Mouse (Mus musculus) ES-Bruce4 (cell line): ENCODE data around the gene Il10ra. TPM values are rescaled to one million over a fixed set of nuclear protein-coding genes. Genes with fewer than 3 reads are reported as not detected.

Experiments
- H3K27ac ChIP-seq: 2 replicates; pipeline ENCODE4 v1.5.1; 2012; ENCODE audit warnings: low read length, inconsistent platforms; ENCODE audit not compliant: insufficient read depth
- H3K27me3 ChIP-seq: 2 replicates; pipeline ENCODE4 v1.6.1; 2012; ENCODE audit warnings: mild to moderate bottlenecking, low read length, inconsistent platforms; ENCODE audit not compliant: control insufficient read depth, poor library complexity, insufficient read depth, severe bottlenecking
- H3K36me3 ChIP-seq: 2 replicates; pipeline ENCODE4 v1.6.1; 2012; ENCODE audit warnings: inconsistent platforms, mild to moderate bottlenecking, low read length, moderate library complexity; ENCODE audit not compliant: control insufficient read depth, poor library complexity, insufficient read depth, severe bottlenecking
- H3K4me1 ChIP-seq: one replicate; pipeline ENCODE4 v1.8.1; 2011; ENCODE audit warnings: low read length; ENCODE audit not compliant: control insufficient read depth, insufficient read depth
- H3K4me3 ChIP-seq: 2 replicates; pipeline ENCODE4 v1.5.1; 2011; ENCODE audit warnings: low read depth, mild to moderate bottlenecking, low read length
- H3K9ac ChIP-seq: 2 replicates; pipeline ENCODE4 v1.6.1; 2012; ENCODE audit warnings: low read depth, mild to moderate bottlenecking, inconsistent platforms; ENCODE audit not compliant: poor library complexity, severe bottlenecking
- H3K9me3 ChIP-seq: replicated peaks from 2 replicates; pipeline ENCODE4 v1.6.1; 2012; ENCODE audit warnings: mild to moderate bottlenecking, low read length, inconsistent platforms; ENCODE audit not compliant: control insufficient read depth, poor library complexity, insufficient read depth, severe bottlenecking
- CTCF ChIP-seq: IDR thresholded peaks from one replicate; pipeline ENCODE4 v1.8.1; 2011; ENCODE audit warnings: low read depth, low read length
- EP300 ChIP-seq: IDR thresholded peaks from 2 replicates; pipeline ENCODE4 v1.6.1; 2011; ENCODE audit warnings: low read depth, low read length; ENCODE audit not compliant: insufficient read depth
- POLR2A ChIP-seq: IDR thresholded peaks from one replicate; pipeline ENCODE4 v1.8.1; 2011; ENCODE audit warnings: low read length; ENCODE audit not compliant: insufficient read depth
- polyA plus RNA-seq: library from polyadenylated mRNA; stranded (reverse); fragments of >200 nt; gene quantifications from 2 replicates; pipeline ENCODE4 v1.2.4, GENCODE M21; 2011; ENCODE audit warnings: low read depth; ENCODE audit not compliant: missing spikeins, insufficient read depth, insufficient read length

Il10ra gene
- polyA plus RNA-seq, 1 experiment: not detected

GRCm38 (mm10) chr9:45255431-45255830 lies 13.5 kb downstream of the Il10ra start:
- Histone ChIP-seq H3K36me3 (no peaks in the 10 kb centered on the region), H3K9ac (no peak overlapping the region), H3K9me3 (no peaks in the 10 kb centered on the region), H3K27me3 (no peaks in the 10 kb centered on the region), H3K4me3 (no peak overlapping the region), H3K27ac (no peak overlapping the region), H3K4me1 (no peaks in the 10 kb centered on the region)
- TF ChIP-seq CTCF (no peak), POLR2A (no peak), EP300 (no peak)

GRCm38 (mm10) chr9:45254605-45255004 lies 14.3 kb downstream of the Il10ra start:
- Histone ChIP-seq H3K36me3 (no peaks in the 10 kb centered on the region), H3K4me3 (no peak overlapping the region)
- TF ChIP-seq EP300 (no peak), POLR2A (no peak)

GRCm38 (mm10) chr9:45254021-45254420 lies 14.9 kb downstream of the Il10ra start:
- H3K9me3 ChIP-seq: no peaks in the 10 kb centered on the region
- TF ChIP-seq EP300: no peak
- no peak for TF ChIP-seq CTCF
- TF ChIP-seq POLR2A: no peak
- no peak overlapping the region for H3K27ac ChIP-seq
- no peaks in the 10 kb centered on the region for H3K4me1 ChIP-seq
- H3K9ac ChIP-seq: no peak overlapping the region
- H3K4me3 ChIP-seq: no peak overlapping the region
- no peaks in the 10 kb centered on the region for H3K27me3 ChIP-seq
- H3K36me3 ChIP-seq: no peaks in the 10 kb centered on the region

More at GRCm38 (mm10) chr9:45254605-45255004, 14.3 kb downstream of the Il10ra start:
- H3K4me1 ChIP-seq: no peaks in the 10 kb centered on the region
- no peak overlapping the region for H3K27ac ChIP-seq
- no peaks in the 10 kb centered on the region for H3K27me3 ChIP-seq
- H3K9me3 ChIP-seq: no peaks in the 10 kb centered on the region
- H3K9ac ChIP-seq: no peak overlapping the region

GRCm38 (mm10) chr9:45252395-45252794 lies 16.6 kb downstream of the Il10ra start:
- H3K27ac ChIP-seq: no peak overlapping the region
- H3K9me3 ChIP-seq: no peaks in the 10 kb centered on the region
- TF ChIP-seq POLR2A (no peak), EP300 (no peak), CTCF (no peak)
- no peak overlapping the region for H3K4me3 ChIP-seq
- no peaks in the 10 kb centered on the region for H3K36me3 ChIP-seq
- H3K4me1 ChIP-seq: no peaks in the 10 kb centered on the region
- no peak overlapping the region for H3K9ac ChIP-seq
- no peaks in the 10 kb centered on the region for H3K27me3 ChIP-seq

GRCm38 (mm10) chr9:45251990-45252389 lies 17.0 kb downstream of the Il10ra start:
- no peak for TF ChIP-seq EP300
- TF ChIP-seq POLR2A: no peak
- no peak for TF ChIP-seq CTCF
- Histone ChIP-seq H3K27me3 (no peaks in the 10 kb centered on the region), H3K27ac (no peak overlapping the region), H3K9ac (no peak overlapping the region), H3K4me3 (no peak overlapping the region), H3K9me3 (no peaks in the 10 kb centered on the region), H3K36me3 (no peaks in the 10 kb centered on the region), H3K4me1 (no peaks in the 10 kb centered on the region)

- Histone ChIP-seq H3K27ac (no peak overlapping the region), H3K36me3 (no peaks in the 10 kb centered on the region), H3K4me3 (no peak overlapping the region), H3K9ac (no peak overlapping the region), H3K27me3 (no peaks in the 10 kb centered on the region), H3K4me1 (no peaks in the 10 kb centered on the region), H3K9me3 (no peaks in the 10 kb centered on the region)
- no peak for TF ChIP-seq EP300
- TF ChIP-seq CTCF: no peak
- no peak for TF ChIP-seq POLR2A
These were observed 17.7 kb downstream of the Il10ra start for GRCm38 (mm10) chr9:45251281-45251680.

- Histone ChIP-seq H3K27ac (no peak overlapping the region), H3K36me3 (no peaks in the 10 kb centered on the region), H3K27me3 (no peaks in the 10 kb centered on the region), H3K4me1 (no peaks in the 10 kb centered on the region), H3K4me3 (no peak overlapping the region), H3K9me3 (no peaks in the 10 kb centered on the region), H3K9ac (no peak overlapping the region)
- TF ChIP-seq POLR2A: no peak
- no peak for TF ChIP-seq CTCF
- no peak for TF ChIP-seq EP300
These were observed 18.6 kb downstream of the Il10ra start for GRCm38 (mm10) chr9:45250306-45250705.
